Mouse (Mus musculus): ENCODE measurements around the gene Tradd.

Tradd gene

DNA sequence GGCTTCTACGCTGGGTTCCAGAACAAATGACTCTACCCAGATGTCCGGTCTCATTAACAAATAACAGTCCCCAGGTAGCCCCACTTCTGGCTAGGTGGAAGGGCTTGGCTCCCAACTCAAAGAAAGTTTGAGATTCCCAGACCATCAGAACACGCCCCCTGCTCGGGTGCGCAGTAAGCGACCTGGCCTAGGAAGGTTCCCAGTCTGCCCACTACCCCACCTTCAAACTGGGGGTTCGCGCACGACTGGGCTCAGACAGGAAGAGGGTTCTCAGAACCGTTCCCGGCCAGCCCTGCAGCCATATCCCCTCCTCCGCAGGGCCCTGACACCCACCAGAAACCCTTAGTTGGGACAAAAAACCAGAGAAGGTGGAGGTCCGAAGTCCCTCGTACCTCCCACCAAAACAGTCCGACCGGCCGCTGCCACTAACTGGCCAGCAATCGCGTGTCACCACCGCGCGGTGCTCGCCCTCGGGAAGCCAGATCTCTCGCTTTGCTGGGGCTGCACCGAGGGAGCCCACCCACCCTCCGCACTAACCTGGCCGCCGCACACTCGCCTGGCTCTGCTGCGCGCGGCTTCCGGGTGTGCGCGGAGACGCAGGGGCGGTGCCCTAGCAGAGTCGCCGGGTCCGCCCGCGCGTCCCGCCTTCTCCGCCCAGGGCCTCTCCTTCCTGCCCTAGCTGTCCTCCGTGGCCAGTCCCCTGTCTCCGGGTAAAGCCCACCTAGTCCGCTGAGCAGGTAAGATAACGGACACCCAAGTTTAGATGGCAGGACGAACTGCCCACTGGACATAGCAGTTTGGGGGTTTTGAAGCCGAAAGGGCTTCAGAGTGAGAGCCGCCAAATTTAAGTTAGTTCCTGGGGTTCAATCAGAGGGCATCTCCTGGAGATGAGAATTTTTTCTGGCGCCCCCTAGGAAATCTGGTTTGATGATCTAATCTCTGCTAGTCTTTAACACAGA is at the start of gene Tradd, which contains the start of gene Fbxl8:
Gene Tradd, minus strand, starts transcription at position 586 of the 959 bp plus-strand sequence.
Gene Fbxl8, plus strand, starts transcription at position 625 of the 959 bp plus-strand sequence.
- peak; percentile 74 for DNase-seq (ENCODE audit: low spot score)

DNA sequence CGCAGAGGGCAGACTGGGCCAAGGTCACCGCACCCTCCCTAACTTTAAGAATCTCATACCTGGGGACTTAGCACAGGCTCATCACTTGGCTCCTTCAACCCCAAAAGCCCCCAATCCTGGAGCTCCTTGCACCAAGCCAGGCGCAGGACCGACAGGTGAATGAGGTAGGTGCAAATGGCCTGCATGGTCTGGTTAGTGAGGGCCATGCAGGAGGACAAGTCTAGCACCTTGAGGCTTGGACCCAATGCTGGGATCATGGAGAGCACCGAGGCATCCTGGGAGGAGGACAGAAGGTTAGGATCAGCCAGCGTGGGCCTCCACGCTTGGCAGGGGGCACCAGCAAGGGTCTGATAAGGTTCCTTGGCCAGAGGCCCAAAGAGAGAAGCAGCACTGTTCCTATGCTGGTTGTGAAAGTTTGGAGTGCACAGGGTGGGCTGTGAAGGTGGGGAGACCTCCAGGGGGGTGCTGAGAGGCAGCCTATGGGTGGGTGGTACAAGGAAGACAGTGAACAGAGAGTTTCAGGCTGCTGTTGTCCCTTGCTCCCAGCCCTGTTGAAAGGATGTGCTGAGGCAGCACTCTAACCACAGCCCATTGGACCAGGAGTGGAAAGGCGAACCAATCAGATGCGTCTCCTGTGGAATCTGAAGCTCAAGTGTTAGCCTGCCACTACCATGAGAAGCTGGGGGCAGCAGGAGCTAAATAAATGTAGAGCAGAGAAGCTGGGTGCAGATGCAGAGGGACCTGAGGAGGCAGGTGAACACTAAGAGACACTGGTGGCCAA is 49.4 kb upstream of the Tradd start:
- DNase-seq (ENCODE audit: low spot score) = no peak

DNA sequence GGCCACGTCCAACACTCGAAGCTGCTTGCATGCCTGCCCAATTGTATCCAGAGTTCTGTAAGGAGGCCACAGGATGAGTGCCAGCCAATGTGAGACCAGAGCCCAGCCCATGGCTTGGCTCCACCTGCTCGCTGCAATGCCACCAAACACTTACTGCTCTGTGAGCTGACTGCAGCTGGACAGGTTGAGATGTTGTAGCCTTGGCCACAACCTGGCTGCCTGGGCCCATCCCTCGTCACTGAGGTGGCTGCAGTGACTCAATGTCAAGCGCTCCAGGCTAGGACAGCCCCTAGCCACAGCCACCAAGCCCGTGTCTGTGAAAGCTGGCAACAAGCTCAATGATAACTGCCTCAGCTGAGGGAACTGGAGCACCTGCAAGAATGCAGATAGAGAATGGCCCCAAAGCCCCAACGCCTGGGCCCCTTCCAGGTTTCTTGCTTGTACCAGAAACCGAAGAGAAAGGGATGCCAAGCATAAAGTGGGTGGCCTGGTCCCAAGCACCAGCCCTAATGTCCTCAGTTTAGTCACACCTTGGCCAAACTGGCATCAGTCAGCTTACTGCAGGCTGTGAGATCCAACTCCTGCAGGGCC is 48.6 kb upstream of the Tradd start:
- no peak for DNase-seq (ENCODE audit: low spot score)

DNA sequence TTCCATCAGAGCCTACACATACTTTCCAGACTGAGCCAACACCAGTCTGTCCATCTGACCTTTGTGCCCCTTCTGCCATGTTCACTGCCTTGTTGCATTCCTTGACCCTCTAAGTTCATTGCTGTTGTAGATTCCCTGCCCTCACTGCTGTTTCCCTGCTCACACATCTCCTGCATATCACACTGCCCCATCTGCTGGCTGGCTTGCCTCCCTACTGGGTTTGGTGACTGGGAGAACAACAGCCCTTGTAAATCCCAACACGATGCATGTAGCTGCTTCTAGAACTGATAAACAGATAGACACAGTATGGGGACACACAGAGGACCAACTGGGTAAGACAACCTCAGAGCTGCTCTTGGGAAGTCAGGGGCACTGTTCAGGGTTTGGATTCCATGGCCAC is 47.3 kb upstream of the Tradd start:
- DNase-seq (ENCODE audit: low spot score) = no peak

DNA sequence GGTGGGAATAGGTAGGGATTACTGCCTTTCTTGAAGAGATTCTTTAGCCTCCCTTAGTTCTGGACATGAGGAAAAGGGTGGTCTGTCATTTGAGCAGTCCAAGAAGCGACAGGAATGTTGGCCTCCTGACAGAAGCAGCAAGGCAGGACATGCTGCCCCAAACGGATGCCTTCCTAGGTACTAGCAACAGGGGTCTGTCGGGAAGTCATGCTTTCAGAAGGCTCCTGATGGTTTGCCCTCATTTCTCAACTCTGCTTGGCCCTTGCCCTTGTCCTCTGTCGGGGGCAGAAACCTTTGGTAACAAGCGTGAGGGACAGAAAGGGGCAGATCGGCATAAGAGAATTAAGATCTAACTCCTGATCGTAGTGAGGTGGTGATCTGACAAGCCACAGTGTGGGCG is 45.7 kb upstream of the Tradd start:
- no peak for DNase-seq (ENCODE audit: low spot score)

DNA sequence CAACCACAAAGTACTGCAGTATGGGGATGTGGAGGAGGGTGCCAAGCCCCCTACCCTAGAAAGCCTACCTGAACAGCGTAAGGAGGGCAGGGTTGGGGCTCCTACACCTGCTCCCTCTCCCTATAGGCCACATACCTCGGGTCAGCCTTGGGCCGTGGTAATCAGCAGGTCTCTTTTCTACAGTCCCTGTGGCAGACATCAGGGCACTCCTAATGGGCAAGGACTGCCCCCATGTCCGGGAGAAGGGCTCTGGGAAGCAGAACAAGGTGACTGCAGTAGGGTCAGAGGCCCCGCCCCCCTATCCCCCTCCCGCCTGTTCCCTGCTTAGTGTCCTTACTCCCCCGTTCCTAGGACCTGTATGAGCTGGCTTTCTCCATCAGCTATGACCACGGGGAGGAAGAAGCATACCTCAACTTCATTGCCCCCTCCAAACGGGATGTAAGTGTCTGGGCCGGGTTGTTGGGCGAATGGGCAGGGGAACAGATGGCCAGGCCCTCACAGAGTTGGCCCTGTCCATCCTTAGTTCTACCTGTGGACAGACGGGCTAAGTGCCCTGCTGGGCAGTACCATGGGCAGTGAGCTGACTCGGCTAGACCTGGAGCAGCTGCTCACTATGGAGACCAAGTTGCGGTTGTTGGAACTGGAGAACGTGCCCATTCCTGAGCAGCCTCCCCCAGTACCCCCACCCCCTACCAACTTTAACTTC is 44.9 kb upstream of the Tradd start:
- DNase-seq (ENCODE audit: low spot score) = no peak

DNA sequence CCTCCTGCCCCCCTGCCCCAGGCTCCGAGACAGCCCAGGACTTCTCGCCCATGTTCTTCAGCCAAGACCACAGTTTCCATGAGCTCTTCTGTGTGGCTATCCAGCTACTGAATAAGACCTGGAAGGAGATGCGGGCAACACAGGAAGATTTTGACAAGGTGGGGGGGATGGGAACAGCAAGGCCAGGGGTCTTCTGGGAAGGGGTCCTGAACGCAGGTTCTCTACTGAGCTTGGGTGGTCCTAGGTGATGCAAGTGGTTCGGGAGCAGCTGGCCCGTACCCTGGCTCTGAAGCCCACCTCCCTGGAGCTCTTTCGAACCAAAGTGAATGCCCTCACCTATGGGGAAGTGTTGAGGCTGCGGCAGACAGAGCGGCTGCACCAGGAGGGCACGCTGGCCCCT is 44.0 kb upstream of the Tradd start:
- DNase-seq (ENCODE audit: low spot score) = no peak

DNA sequence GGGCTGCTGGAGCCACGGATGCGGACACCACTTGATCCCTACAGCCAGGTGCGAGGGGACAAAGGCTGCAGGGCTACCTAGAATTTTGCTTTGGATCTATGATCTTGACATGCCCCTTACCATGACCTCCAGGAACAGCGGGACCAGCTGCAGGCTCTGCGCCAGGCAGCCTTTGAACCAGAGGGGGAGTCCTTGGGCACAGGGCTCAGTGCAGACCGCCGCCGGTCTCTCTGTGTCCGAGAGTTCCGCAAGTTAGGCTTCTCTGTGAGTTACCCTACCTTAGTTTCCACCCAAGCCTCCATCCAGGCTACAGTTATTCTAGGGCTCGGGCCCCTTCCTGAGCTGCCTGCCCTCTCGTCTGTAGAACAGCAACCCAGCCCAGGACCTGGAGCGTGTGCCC is 43.3 kb upstream of the Tradd start:
- no peak for DNase-seq (ENCODE audit: low spot score)

DNA sequence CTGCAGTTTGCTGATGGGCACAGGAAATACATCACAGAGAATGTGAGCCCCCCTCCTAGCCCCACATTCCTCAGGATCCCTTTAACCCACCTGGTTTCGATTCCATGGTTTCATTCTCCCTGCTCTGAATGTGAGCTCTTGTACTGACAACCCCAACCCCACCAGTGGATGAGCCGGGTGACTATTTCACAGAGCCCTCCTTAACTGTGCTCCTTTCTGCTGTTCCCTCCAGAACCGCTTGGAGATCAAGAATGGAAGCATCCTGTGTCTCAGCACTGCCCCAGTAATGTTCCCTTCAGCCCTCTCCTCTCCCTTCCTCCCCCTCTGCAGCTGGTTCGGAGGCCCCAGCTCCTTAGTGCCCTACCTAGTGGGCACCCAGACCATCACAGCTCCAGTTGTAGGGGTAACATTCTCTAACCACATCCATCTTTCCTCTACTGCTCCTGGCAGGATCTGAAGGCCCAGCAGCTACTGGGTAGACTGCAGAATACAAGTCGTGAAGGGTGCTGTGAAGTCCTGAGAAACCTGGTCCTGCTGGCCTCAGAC is 41.8 kb upstream of the Tradd start:
- DNase-seq (ENCODE audit: low spot score) = no peak

DNA sequence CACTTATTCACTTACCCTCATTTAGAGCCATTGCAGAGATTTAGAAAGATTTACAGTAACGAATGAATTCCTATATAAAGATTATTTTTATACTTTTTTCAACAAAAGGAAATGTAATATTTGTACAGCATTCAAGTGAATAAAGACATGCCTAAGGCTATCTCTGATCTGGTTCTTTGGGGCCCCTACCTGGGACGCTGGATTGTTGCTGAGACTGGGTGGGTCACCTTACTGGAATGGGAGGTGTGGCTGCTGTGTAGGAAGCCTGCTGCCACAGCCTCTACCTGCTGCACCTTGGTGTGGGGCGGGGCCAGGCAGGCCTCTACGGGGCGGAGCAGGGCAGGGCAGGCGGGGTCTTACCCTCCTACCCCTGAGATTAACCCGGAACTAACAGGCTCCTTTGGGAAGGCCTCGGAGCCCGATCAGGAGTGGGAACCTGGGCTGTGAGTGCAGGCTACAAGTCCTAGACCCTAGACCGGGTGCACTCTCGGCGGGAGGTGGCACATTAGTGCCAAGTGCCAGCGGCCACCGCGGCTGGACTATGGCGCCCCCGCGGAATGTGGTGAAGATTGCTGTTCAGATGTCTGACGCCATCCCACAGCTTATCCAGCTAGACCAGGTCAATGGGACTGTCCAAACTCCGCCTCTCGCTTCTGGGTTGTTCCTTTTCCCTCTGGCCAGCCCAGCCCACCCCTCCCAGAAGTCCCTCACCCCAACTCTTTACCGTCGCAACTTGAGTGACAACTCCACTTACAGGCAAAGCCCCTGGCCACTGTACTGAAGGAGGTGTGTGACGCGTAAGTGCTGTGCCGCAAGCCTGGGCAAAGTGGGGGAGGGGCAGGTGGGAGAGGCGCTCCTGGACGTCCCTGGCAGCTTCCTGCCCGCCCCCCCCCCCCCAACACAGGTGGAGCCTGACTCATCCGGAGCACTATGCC is 41.1 kb upstream of the Tradd start, which contains the start of gene Elmo3:
Gene Elmo3, plus strand, starts transcription at position 391 of the 935 bp plus-strand sequence.
- peak; percentile 69 for DNase-seq (ENCODE audit: low spot score)

DNA sequence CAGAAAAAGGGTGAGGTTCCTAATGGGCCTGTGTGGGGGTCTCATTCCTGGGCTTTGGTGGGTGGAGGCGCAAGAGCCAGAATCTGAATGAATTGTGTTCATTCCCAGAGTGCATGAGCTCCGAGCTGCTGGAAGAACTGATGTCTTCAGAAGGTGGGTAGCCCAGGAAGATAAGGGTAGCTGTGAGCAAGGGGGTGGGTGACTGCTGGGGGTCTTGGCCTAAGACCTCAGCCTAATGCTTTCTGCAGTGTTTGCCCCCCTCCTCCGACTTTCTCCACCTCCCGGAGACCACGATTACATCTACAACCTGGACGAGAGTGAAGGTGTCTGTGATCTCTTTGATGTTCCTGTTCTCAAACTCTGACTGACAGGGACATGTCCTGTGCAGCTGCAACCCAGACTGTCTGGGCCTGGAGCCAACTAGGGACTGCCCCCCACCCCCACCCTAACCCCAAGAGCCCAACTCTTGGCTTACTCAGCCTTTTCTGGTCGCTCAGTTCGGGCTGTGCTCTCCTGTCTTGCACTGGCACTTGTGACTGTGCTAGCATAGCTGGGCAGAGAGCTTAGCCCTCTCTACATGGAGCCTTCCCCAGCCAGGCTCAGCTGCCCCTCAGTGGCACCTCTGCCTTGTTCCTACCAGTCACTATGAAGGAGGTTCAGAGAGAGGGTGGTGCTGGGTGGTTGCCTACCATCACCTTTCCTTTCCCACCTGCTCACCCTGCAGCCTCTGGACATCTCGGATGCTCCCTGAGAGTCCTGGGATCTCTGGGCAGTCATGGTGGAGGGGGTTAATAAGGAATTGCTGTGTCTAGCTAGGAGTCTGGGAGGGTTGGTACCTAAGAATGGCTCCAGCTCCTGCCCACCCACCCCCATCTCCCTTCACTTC is 40.2 kb upstream of the Tradd start:
- DNase-seq (ENCODE audit: low spot score) = no peak

DNA sequence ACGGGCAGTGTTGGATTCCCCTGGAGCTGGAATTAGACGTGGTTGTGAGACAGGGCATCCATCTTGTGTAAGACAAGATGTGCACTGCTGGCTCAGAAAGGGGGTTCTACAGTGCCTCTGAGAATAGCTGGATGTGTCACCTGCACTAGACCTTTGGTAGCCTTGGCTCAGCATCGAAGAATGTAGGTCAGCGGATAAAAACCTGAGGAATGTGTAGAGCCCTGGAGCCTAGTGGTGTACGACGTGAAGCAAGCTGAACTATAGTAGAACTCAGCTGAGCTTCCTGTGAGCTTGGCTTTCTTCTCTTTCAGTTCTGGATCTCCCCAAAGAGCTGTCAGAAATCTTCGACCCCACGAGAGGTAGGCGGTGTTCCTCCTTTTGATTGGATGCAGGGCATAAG is 39.5 kb upstream of the Tradd start:
- DNase-seq (ENCODE audit: low spot score) = no peak

DNA sequence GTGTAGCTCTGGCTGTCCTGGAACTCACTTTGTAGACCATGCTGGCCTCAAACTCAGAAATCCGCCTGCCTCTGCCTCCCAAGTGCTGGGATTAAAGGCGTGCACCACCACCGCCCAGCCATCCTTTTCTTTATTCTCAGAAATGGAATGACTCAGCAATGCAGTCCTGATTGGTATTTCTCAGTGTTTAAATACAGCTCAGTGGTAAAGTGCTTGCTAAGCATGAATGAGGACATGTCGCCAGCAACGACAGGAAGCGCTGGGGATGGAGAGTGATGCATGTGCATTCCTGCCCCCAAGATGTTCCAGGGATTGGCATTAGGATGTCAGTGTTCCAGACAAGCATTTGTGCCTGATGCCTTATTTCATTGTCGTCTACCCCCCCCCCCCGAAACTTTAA is 39.0 kb upstream of the Tradd start:
- no peak for DNase-seq (ENCODE audit: low spot score)

DNA sequence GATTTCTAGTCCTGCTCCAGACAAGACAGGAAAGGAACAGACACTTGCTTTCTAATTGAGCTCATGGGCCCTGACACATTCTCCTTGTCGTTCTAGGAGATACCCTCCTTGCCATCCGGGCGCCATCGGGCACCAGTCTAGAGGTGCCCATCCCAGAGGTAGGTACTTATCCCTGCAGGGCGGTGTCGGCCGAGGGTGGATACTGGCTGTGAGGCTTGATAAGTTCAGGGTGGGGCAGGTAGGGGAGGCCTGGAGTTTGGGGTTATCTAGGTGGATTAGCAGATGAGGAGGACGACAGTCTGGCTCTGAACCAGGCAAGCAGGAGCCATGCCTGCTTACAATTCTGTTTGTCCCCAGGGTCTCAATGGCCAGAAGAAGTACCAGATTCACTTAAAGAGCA is 35.6 kb upstream of the Tradd start:
- no peak for DNase-seq (ENCODE audit: low spot score)

DNA sequence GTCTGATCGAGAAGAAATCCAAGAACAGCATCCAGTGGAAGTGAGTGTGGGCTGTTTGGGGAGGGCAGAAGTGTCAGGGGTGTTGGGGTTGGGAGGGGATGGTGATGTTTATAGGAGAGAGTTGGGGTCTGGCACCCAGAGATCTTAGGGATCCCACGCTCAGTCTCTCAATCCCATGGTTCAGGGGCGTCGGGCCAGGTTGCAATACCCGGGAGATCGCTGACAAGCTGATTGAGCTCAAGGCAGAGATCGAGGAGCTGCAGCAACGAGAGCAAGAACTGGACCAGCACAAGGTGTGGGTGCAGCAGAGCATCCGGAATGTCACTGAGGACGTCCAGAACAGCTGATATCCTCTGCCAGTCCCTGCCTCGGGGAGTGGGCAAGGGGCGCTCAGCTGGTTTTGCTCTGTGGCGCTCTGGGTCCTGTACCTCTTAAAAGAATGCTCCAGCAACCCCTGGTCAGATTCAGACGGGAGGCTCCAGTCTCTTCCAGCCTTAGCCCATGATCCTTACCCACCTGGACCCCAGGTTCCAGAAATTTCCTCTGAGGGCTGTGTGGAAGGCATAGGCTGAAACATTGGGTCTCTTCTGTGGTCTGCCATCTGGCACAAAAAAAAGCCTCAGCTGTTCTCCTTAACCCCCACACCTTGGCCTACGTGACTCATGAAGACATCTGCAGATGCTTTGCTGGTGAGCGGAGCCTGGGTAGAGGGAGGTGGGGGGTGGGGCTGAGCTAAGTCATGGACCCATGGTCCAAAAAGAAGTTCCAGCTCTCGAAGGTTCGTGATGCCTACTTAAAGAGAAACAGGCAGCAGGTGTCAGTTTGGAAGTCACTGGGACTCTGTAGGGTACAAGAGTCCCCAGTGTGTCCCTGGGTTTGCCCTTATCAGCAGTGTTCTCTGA is 34.2 kb upstream of the Tradd start:
- no peak for DNase-seq (ENCODE audit: low spot score)

DNA sequence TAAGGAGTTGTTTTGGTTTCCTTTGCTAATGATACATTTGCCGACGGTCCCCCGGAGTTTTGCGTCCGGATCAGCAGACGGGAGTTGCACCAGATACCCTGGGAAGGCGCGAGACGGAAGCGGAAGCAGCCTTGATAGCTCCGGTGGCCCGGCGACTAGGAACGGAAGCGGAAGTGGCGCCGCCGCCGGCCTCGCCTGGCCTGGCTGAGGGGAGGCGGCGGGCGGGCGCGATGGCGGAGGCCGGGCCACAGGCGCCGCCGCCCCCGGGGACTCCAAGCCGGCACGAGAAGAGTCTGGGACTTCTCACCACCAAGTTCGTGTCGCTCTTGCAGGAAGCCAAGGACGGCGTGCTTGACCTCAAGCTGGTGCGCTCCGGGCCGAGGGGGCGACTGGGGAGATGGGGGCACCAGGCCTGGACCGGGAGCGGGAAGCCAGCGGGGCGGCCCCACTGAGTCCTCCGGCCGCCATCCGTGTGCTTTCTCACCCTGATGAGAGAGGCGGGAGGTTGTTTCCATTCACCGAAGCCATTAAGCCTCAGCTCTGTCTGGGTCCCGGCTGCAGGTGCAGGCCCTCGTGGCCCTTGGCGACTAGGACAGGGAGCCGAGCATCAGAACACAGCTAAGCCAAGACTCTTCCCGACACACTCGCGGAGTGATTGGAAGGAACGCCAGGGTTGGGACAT is 33.2 kb upstream of the Tradd start, which contains the start of gene E2f4:
Gene E2f4, plus strand, starts transcription at position 153 of the 682 bp plus-strand sequence.
- DNase-seq (ENCODE audit: low spot score) = peak; percentile 86

DNA sequence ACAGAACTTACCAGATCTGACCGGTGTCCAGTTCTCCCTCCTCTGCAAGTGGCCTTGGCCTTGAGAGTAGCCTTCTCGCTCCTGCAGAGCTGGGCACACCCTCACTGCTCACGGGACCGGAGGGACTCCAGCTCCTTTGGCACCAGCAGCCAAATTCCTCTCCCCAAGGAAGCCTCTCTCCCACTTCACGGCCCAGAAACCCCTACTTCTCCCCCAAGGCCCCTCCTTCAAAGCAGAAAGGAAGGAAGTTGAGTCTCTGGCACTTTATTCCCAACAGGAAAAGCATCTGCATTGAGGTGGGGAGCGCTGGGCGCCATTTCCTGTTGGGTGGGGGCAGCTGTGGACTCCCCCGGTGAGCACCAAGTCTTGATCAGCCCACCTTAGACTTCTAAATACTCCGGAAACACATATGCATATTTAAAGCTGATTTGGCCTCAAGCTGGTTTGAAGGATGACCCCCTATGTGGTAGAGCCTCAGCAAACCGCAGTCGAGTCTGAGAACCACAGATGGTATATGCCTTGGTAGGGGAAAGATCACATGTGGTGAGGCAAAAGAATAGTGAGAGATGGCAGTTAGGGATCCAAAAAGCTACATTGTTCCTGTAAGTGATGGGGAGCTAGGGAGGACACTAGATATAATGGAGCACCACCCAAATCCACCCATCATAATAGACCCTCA is 31.6 kb upstream of the Tradd start, which contains the start of gene Exoc3l:
Gene Exoc3l, minus strand, starts transcription at position 207 of the 679 bp plus-strand sequence.
- no peak for DNase-seq (ENCODE audit: low spot score)
